Mouse (Mus musculus) A20 (cell line): ENCODE measurements at regions not wholly inside any gene's neighbourhood (a gene's known extent, or its start where the extent isn't known, plus 50 kb on each side); places are given as distances from the start of the nearest gene placed in this dataset.

Experiments used
- DNase-seq: peaks from one replicate; pipeline ENCODE4 v3.0.0-alpha.2; 2011; ENCODE audit warnings: low read depth, low spot score

- no peak for DNase-seq
These were observed 194.4 kb downstream of the Npr3 start for GRCm38 (mm10) chr15:11712481-11713274.

DNA sequence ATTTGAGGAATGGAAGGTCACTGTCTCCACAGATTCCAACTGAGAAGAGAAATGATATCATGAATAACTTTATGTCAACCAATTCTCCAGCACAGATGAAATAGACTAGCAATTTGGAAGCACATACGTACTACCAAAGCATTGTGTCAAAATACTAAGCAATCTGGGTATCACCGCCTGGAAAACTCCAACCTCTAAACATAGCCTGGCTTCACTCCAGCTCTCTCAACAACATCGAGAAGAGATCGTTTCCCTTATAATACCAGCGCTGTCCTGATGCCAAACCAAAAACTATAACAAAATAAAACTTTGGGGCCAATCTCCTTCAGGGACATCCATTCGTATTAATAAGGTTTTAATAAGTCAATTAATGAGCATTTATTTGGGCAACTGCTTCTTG lies 205.8 kb downstream of the Npr3 start:
- DNase-seq: no peak

DNA sequence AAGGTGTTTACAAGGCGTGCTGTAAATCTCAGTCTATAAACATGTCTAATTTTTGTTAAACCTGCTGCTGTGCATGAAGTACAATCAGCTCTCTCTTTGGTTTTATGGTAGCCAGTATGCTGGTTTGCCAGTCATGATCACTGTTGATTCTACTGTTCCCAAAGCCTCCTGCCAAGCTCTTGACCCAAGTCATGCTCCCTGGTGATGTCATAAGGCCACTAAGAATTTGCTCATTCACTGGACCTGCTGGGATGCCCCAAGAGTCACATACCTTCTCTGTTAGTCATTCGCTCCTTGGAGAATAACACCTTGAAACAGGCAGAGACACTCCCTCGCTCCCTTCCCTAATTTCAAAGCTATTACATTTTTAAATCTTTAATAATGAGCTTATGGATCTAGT lies 207.2 kb downstream of the Npr3 start:
- no peak for DNase-seq

DNA sequence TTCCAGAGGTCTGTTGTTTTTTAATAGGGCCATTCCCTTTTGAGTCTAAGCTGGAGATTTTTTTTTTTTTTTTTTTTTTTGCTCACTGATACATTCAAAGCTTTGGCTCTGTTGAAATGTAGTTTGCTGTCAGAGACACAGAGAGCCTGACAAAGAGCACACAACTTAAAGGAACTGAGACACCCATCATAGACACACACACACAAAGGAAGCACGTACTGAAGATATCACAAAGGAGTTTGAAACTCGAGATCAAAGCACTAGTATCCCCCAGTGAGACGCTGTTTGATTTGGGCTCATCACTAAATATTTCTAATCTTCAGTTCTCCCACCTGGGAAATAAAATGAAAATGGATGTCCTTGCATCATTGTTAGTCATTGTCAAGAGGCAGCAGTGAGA lies 210.0 kb downstream of the Npr3 start:
- DNase-seq: no peak

- DNase-seq: no peak
These were observed 213.3 kb downstream of the Npr3 start for GRCm38 (mm10) chr15:11693772-11694270.

- no peak for DNase-seq
These were observed 242.2 kb downstream of the Npr3 start for GRCm38 (mm10) chr15:11664839-11665379.

GRCm38 (mm10) chr15:11655168-11655567 lies 251.9 kb downstream of the Npr3 start:
- DNase-seq: no peak

- no peak for DNase-seq
These were observed 246.8 kb upstream of the Tars start for GRCm38 (mm10) chr15:11646241-11646640.

GRCm38 (mm10) chr15:11644779-11645178 lies 245.3 kb upstream of the Tars start:
- DNase-seq: no peak

DNA sequence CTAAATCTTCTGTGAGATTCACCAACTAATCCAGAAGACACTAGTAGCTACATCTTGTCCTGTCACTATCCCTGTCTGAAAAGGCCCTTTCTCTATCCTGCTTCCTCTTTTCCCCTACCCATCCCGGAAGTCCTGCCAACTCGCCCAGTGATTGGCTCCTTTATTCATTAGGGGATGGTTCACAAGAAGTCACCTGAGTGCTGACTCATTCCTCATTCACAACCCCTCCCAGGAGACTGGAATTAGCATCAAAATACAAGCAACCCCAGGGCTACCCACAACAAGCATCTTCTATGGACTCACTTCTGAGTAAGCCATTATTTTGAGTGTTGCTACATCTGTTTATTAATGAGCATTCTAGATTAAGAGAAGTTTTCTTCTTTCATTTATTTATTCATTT lies 231.2 kb upstream of the Tars start:
- no peak for DNase-seq

GRCm38 (mm10) chr15:11626433-11626832 lies 227.0 kb upstream of the Tars start:
- DNase-seq: no peak

- no peak for DNase-seq
These were observed 213.0 kb upstream of the Tars start for GRCm38 (mm10) chr15:11612416-11612815.

- no peak for DNase-seq
These were observed 210.7 kb upstream of the Tars start for GRCm38 (mm10) chr15:11610043-11610670.

- DNase-seq: no peak
These were observed 208.0 kb upstream of the Tars start for GRCm38 (mm10) chr15:11607489-11607888.

GRCm38 (mm10) chr15:11605677-11606076 lies 206.2 kb upstream of the Tars start:
- DNase-seq: no peak

- no peak for DNase-seq
These were observed 197.6 kb upstream of the Tars start for GRCm38 (mm10) chr15:11597021-11597420.

- DNase-seq: peak; percentile 53
These were observed 191.2 kb upstream of the Tars start for GRCm38 (mm10) chr15:11590542-11591116.

GRCm38 (mm10) chr15:11589795-11590194 lies 190.3 kb upstream of the Tars start:
- DNase-seq: no peak

DNA sequence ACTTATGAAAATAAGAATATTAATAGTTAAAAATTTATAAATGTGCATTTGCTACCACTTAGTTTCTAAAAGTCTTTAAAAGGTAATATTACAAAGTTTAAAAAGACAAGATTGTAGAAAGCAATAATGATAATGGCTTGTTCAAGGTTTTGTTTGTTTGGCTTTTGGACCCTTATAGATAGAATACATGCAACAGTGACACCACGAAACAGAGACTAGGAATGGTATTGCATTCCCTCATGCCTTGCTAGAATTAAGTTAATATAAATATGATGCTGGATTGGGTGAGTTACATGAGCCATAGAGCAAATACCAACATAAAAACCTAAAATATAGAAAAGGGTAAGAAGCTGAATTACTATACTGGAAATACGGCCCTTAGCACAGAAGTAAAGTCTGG lies 186.9 kb upstream of the Tars start:
- DNase-seq: no peak

DNA sequence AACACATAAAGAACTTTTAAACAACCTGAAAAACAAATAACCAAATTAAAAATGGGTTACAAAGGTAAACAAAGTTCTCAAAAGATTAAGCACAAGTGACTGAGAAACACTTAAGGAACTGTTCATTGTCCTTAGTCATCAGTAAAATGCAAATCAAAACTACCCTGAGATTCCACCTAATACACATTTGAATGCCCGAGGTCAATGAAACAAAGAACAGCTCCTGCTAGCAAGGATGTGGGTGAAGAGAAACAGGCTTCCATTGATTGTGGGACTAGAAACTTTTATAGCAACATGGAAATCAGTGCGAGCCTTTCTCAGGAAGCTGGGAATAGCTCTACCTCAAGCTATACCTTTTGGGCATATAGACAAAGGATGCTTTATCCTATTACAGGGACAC lies 184.7 kb upstream of the Tars start:
- no peak for DNase-seq

DNA sequence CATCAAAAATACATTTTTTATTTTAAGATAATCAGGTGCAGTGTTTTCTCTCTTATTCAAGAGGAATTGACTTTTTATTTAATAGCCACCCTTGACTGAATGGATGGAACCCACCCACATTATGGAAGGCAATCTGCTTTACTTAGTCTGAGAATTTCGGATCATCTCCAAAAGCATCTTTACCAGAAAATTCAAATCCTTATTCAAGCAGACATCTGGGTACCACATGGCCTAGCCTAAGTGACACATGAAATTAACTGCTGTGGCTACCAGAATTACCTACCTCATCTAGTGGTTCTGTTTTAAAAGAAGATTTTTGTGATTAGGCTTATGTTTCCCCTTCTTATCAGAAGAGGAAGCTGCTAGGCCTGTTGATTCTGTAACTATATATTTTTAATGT lies 178.9 kb upstream of the Tars start:
- no peak for DNase-seq

DNA sequence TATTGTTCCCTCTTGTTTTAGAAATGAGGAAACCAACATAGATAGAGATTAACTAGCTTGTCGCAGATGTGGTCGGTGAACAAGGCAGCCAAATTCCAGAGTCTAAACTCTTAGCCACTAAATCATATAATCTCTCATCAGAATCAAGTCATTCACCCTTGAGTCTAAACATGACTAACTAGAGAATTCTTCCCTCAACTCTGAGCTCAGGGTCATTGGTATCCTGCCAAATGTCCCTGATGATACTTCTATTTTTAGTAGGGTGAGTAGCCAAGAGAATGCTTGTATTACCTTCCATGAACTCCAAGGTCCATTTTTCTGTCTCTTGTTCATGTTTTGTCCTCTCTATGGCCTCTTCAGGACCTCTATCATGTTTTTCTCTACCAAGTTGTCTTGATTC lies 174.9 kb upstream of the Tars start:
- DNase-seq: no peak

GRCm38 (mm10) chr15:11573496-11573895 lies 174.0 kb upstream of the Tars start:
- DNase-seq: no peak
